Mouse (Mus musculus): ENCODE measurements at regions not wholly inside any gene's neighbourhood (a gene's known extent, or its start where the extent isn't known, plus 50 kb on each side); places are given as distances from the start of the nearest gene placed in this dataset.

GRCm38 (mm10) chr14:89755831-89756230 is 1284.6 kb upstream of the Pcdh20 start:
- Histone ChIP-seq H3K36me3 (ENCODE audit: insufficient read depth, low read length) (no peaks in the 10 kb centered on the region), H3K4me2 (ENCODE audit: low read depth, low read length) (no peak overlapping the region), H3K4me3 (ENCODE audit: low read length) (no peak overlapping the region), H3K27ac (no peak overlapping the region), H3K9ac (replicated peaks; ENCODE audit: low read length) (no peak overlapping the region), H3K27me3 (ENCODE audit: insufficient read depth, low read length) (no peaks in the 10 kb centered on the region), H3K4me1 (ENCODE audit: insufficient read depth, low read length) (no peaks in the 10 kb centered on the region), H3K9me3 (ENCODE audit: low read length) (no peaks in the 10 kb centered on the region)
- no peak for TF ChIP-seq CTCF (IDR thresholded peaks at IDR 0.05; ENCODE audit: low read depth)
- 59% methylated on average over 2 of the region's 2 CpGs for WGBS
- no peak for ATAC-seq
- no peak for DNase-seq (ENCODE audit: low spot score)

GRCm38 (mm10) chr14:89713711-89714110 is 1242.5 kb upstream of the Pcdh20 start:
- no peak overlapping the region for H3K9ac ChIP-seq (replicated peaks; ENCODE audit: low read length)
- H3K27ac ChIP-seq: no peak overlapping the region
- WGBS: 87% methylated on average over 2 of the region's 2 CpGs
- no peaks in the 10 kb centered on the region for H3K9me3 ChIP-seq (ENCODE audit: low read length)
- no peak overlapping the region for H3K4me3 ChIP-seq (ENCODE audit: low read length)
- H3K4me1 ChIP-seq (ENCODE audit: insufficient read depth, low read length): no peaks in the 10 kb centered on the region
- no peaks in the 10 kb centered on the region for H3K36me3 ChIP-seq (ENCODE audit: insufficient read depth, low read length)
- DNase-seq (ENCODE audit: low spot score): no peak
- no peak for TF ChIP-seq CTCF (IDR thresholded peaks at IDR 0.05; ENCODE audit: low read depth)
- H3K4me2 ChIP-seq (ENCODE audit: low read depth, low read length): no peak overlapping the region
- H3K27me3 ChIP-seq (ENCODE audit: insufficient read depth, low read length): no peaks in the 10 kb centered on the region
- no peak for ATAC-seq
